In genomic region chr7:84744321-84745070, GRCm38 (mm10) we compare ENCODE assay signal across 19 mouse cellular contexts. TPM values are rescaled to one million over a fixed set of nuclear protein-coding genes. Genes with fewer than 3 reads are reported as not detected.
DNase-seq lines count a peak whose midpoint lies in the region; ATAC-seq and TF ChIP-seq lines count a peak whose summit lies in the region.
"Had no signal": no experiment of that assay in that cellular context is flagged by ENCODE, and none has a peak within 500 bp of the region (broad histone marks: within the 10 kb centered on the region; RNA-seq: fewer than 3 reads in every experiment).

No protein-coding gene starts in this region.

- DNase-seq in CD4-positive helper T cell, adult 2 months (ENCODE audit: low read depth, low spot score) = peak; percentile 14
- DNase-seq in CD4-positive, CD25-positive, alpha-beta regulatory T cell, adult 2 months (ENCODE audit: low read depth, low spot score) = peak; percentile 5
- peak; percentile 37 for DNase-seq in CH12.LX (ENCODE audit: extremely low read depth)
- no peak for DNase-seq in gastrocnemius, postnatal 36 days
- DNase-seq in cerebellum, postnatal 25 days = no peak
- DNase-seq: adrenal gland, adult 2 months; adrenal gland, postnatal 10 days; adrenal gland, postnatal 25 days; cerebellum, adult 11 months; cerebellum, adult 18-20 months; cerebellum, adult 8-10 months; cerebellum, adult 9-11 months; cerebellum, postnatal 14 days; forebrain, postnatal 0 days had no signal

- no peaks in the 10 kb centered on the region for H3K9me3 ChIP-seq in CH12.LX (replicated peaks; ENCODE audit: low read length)
- no peaks in the 10 kb centered on the region for H3K9me3 ChIP-seq in midbrain, embryonic 16.5 days (replicated peaks; ENCODE audit: control insufficient read depth, low read length, poor library complexity, severe bottlenecking)
- H3K9me3 ChIP-seq: embryonic facial prominence, embryonic 10.5 days; embryonic facial prominence, embryonic 12.5 days; forebrain, embryonic 13.5 days; forebrain, embryonic 15.5 days had no signal

- peaks cover 5 to 28% of the 10 kb centered on the region in 2 experiments for H3K4me1 ChIP-seq in CH12.LX (ENCODE audit: control insufficient read depth in 1 of 2, insufficient read depth in 2 of 2)
- H3K4me1 ChIP-seq in midbrain, embryonic 16.5 days (ENCODE audit: control insufficient read depth, insufficient read depth, low read length) = peaks cover 4% of the 10 kb centered on the region; the same call in 1 of the 2 replicates

- no peak for TF ChIP-seq CTCF in CH12.LX (conservative IDR thresholded peaks at IDR 0.05 in 1 of 2, IDR thresholded peaks at IDR 0.05 in 1 of 2; ENCODE audit: low read depth in 2 of 2, low read length in 2 of 2)

- WGBS in midbrain, embryonic 16.5 days = 92% methylated on average over 5 of the region's 5 CpGs

- TF ChIP-seq EP300 in CH12.LX (IDR thresholded peaks at IDR 0.05; ENCODE audit: low read length) = peak; percentile 81

- H3K9ac ChIP-seq in CH12.LX (ENCODE audit: insufficient read depth, low read depth) = peak overlapping the region; percentile 53
- no peak overlapping the region for H3K9ac ChIP-seq in midbrain, embryonic 16.5 days (ENCODE audit: low read depth, low read length)
- H3K9ac ChIP-seq: embryonic facial prominence, embryonic 12.5 days; forebrain, embryonic 13.5 days; forebrain, embryonic 15.5 days; forebrain, postnatal 0 days had no signal

- in situ Hi-C loops in CH12.LX (cut with MboI; ENCODE audit: low pct_ligation_motif_present, low pct_unique_long_range_greater_than_20kb, low sequenced_read_pairs) = loop anchor here (5.0 kb wide), 1 partner anchor 152 kb away; no protein-coding TSS in a partner anchor

- no peak for TF ChIP-seq RAD21 in CH12.LX (IDR thresholded peaks at IDR 0.05; ENCODE audit: low read depth, low read length)

- intact Hi-C loops in gastrocnemius, postnatal 36 days (cut with DNase I) = loop anchor here (5.0 kb wide), 1 partner anchor 33 kb away; no protein-coding TSS in a partner anchor

- no peaks in the 10 kb centered on the region for H3K27me3 ChIP-seq in CH12.LX (replicated peaks)
- no peaks in the 10 kb centered on the region for H3K27me3 ChIP-seq in midbrain, embryonic 16.5 days (ENCODE audit: control insufficient read depth, insufficient read depth, low read depth, low read length)
- H3K27me3 ChIP-seq: embryonic facial prominence, embryonic 12.5 days; forebrain, embryonic 13.5 days; forebrain, embryonic 15.5 days had no signal

- ATAC-seq in midbrain, embryonic 16.5 days = no peak
- ATAC-seq: forebrain, embryonic 13.5 days; forebrain, embryonic 15.5 days; forebrain, postnatal 0 days had no signal

- H3K27ac ChIP-seq in CH12.LX (ENCODE audit: insufficient read depth, low read depth) = peak overlapping the region; percentile 55; the same call in 1 of the 2 replicates
- no peak overlapping the region for H3K27ac ChIP-seq in midbrain, embryonic 16.5 days (ENCODE audit: low read length)
- H3K27ac ChIP-seq: embryonic facial prominence, embryonic 10.5 days; embryonic facial prominence, embryonic 12.5 days; forebrain, embryonic 13.5 days; forebrain, embryonic 15.5 days had no signal

- dilution Hi-C loops in CH12.LX (cut with MboI; ENCODE audit: extremely low pct_ligation_motif_present, extremely low pct_unique_long_range_greater_than_20kb, low sequenced_read_pairs) = no loop called here

- TF ChIP-seq POLR2A in CH12.LX (IDR thresholded peaks at IDR 0.05; ENCODE audit: low read depth, low read length) = no peak

- no peak overlapping the region for H3K4me3 ChIP-seq in CH12.LX (replicated peaks in 1 of 3; ENCODE audit: low read depth in 2 of 3, low read length in 2 of 3, poor library complexity in 1 of 3)
- no peak overlapping the region for H3K4me3 ChIP-seq in midbrain, embryonic 16.5 days (ENCODE audit: low read depth, low read length)
- H3K4me3 ChIP-seq: embryonic facial prominence, embryonic 10.5 days; embryonic facial prominence, embryonic 12.5 days; forebrain, embryonic 13.5 days; forebrain, embryonic 15.5 days had no signal

- H3K4me2 ChIP-seq in CH12.LX (ENCODE audit: insufficient read depth, low read depth, poor library complexity, severe bottlenecking) = peak overlapping the region; percentile 27; the same call in 1 of the 2 replicates
- H3K4me2 ChIP-seq in midbrain, embryonic 16.5 days (ENCODE audit: low read length) = no peak overlapping the region
- H3K4me2 ChIP-seq: embryonic facial prominence, embryonic 12.5 days; forebrain, embryonic 13.5 days; forebrain, embryonic 15.5 days had no signal

- H3K36me3 ChIP-seq in CH12.LX (replicated peaks in 1 of 2; ENCODE audit: control insufficient read depth in 1 of 2, insufficient read depth in 1 of 2, low read length in 1 of 2) = no peaks in the 10 kb centered on the region
- no peaks in the 10 kb centered on the region for H3K36me3 ChIP-seq in midbrain, embryonic 16.5 days (ENCODE audit: control insufficient read depth, insufficient read depth, low read length)
- H3K36me3 ChIP-seq: embryonic facial prominence, embryonic 10.5 days; embryonic facial prominence, embryonic 12.5 days; forebrain, embryonic 15.5 days had no signal

- H3K79me2 ChIP-seq in CH12.LX (replicated peaks; ENCODE audit: control insufficient read depth, extremely low read depth, insufficient read depth, poor library complexity, severe bottlenecking) = no peaks in the 10 kb centered on the region

TF ChIP-seq in CH12.LX, 34 proteins besides CTCF, POLR2A, EP300 and RAD21:
- TF ChIP-seq CHD1 (IDR thresholded peaks at IDR 0.05; ENCODE audit: low read depth, low read length) (peak; percentile 66; the same call in 1 of the 2 replicates), IRF4 (IDR thresholded peaks at IDR 0.05; ENCODE audit: low read depth, low read length) (peak; percentile 78), SIN3A (IDR thresholded peaks at IDR 0.05; ENCODE audit: low read length) (0 out of 2 replicates have a peak, but pooled peaks have one; percentile 52), BHLHE40 (IDR thresholded peaks at IDR 0.05; ENCODE audit: low read depth, low read length) (peak; percentile 17; the same call in 1 of the 2 replicates), POLR2AphosphoS2 (IDR thresholded peaks at IDR 0.05; ENCODE audit: low read depth, low read length) (no peak), JUN (IDR thresholded peaks at IDR 0.05; ENCODE audit: insufficient read depth, low read depth, low read length) (peak; percentile 83), MAFK (IDR thresholded peaks at IDR 0.05; ENCODE audit: insufficient replicate concordance, low read length) (no peak), PAX5 (IDR thresholded peaks at IDR 0.05; ENCODE audit: low read length) (no peak), MEF2A (IDR thresholded peaks at IDR 0.05; ENCODE audit: borderline replicate concordance, low read depth, low read length) (peak; percentile 27; the same call in 1 of the 2 replicates), ETS1 (conservative IDR thresholded peaks at IDR 0.05; ENCODE audit: low read depth, low read length) (peak; percentile 54; the same call in 1 of the 2 replicates), NRF1 (IDR thresholded peaks at IDR 0.05; ENCODE audit: low read depth, low read length) (no peak), JUND (conservative IDR thresholded peaks at IDR 0.05; ENCODE audit: low read depth, low read length) (peak; percentile 71), ZNF384 (IDR thresholded peaks at IDR 0.05; ENCODE audit: low read depth, low read length) (peak; percentile 69), USF1 (IDR thresholded peaks at IDR 0.05; ENCODE audit: low read depth, low read length) (no peak), NELFE (IDR thresholded peaks at IDR 0.05; ENCODE audit: low read depth, low read length) (no peak)

RNA-seq across cellular contexts. Expression of gene Zfand6, which starts 54.7 kb away (rescaled TPM):
- total RNA-seq in CH12.LX (2012; rRNA removed) (57.5 and 60.1 TPM in 2 replicates), CH12.LX (2014; rRNA removed) (184 and 196 TPM in 2 replicates)
- 71.0 and 78.0 TPM in 2 replicates for polyA plus RNA-seq in CH12.LX (2012; ENCODE audit: insufficient read length, low read depth)
- 169 and 179 TPM in 2 replicates for polyA plus RNA-seq in midbrain, embryonic 16.5 days (2015; fragmentation: Nextera tagmentation; extraction: Ambion mirVana)
- total RNA-seq in gastrocnemius, postnatal 36 days (2021) = 100 to 1,000 TPM; 101 to 103 TPM

Comparison
In these comparisons a context has a peak if more than half of its experiments do, and no peak if none do; other contexts are left out.
1. DNase-seq: peak in CD4-positive helper T cell, adult 2 months (single experiment), CD4-positive, CD25-positive, alpha-beta regulatory T cell, adult 2 months (single experiment) and CH12.LX (single experiment); none in gastrocnemius, postnatal 36 days (0 of 2) and cerebellum, postnatal 25 days (0 of 2).